Mouse (Mus musculus) urinary bladder, postnatal 0 days (tissue): ENCODE data around the gene Fam161b. TPM values are rescaled to one million over a fixed set of nuclear protein-coding genes. Genes with fewer than 3 reads are reported as not detected.

Experiments used
- polyA plus RNA-seq: library from polyadenylated mRNA; unstranded; fragments of >200 nt; fragmentation: Nextera tagmentation; extraction: Ambion mirVana; gene quantifications from 2 replicates; pipeline ENCODE4 v1.2.1, GENCODE M21; 2015

Gene Fam161b
- 0.82 and 0.93 TPM in 2 replicates for polyA plus RNA-seq

DNA sequence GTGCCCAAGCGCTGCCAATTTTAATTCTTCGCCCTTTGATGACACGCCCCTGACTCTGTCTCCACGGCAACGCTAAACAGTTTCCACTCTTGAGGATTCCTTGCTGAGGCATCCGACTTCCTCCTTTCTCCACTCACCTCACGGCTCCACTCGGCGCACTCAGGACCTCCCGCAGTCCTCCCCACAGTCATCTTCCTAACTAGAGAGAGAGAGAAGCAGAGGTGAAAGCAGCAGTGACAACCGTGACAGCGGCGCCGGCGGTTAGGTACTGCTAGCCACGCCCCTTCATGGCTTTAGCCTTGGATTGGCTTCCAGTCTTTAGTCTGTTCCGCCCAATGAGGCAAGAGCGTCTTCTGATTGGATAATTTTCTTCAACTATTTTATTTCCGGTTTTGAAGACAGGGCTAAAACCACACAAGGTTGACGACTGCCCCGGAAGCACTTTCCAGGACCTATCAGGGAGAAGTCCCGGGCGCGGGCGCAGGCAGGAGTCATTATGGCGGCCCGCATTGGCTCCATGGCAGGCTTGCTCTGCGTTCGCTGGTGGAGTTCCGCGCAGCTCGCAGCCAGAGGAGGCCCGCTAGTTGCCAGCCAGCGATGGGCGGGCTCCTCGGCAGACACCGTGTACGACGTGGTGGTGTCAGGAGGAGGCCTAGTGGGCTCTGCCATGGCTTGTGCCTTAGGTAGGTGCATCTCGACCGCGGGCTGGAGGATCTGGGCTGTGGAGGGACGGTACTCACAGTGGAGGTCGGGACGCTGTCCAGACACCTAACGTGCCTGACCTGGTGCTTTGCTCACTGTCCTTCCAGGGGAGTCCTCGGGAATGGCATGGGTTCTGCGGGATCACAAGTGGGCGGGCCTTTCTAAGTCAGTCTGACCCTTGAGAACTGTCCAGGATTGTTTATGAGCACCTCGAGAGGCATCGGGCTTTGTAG is at the start of gene Fam161b, which contains the start of gene Coq6:
Gene Fam161b (minus strand): TSS at position 279 of the 935 bp plus-strand sequence.
Gene Coq6 (plus strand): TSS at position 103 of the 935 bp plus-strand sequence.

DNA sequence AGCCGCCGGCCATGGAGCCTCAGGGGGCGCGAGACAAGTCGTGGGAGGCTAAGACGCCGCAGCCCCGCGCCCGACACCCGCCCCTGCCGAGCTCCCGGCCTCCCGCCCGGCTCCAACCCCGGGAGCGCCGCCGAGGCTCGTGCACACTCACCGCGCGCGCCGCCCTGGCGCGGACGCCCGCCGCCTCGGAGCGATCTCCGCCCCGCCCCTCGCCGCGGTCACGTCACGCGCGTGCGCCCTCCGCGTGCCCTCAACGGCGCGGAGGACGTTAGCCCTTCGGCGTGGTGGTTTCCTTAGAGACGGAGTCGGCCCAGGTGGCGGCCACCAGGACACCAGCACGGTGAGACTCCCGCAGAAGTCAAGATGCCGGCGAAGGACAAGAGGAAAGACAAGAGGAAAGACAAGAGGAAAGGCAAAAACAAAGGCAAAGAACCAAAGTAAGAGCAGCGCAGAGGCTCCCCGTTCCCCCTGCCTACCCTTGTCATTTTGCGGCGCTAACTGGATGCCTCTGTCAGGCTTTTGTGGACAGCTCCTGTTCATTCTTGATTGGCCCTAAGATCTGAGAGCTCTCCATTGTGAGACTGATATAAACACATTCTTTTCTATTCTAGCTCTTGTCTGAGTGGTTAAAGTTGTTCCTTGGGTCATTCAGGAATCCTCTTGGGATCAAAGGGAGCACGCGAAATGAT is 47.3 kb upstream of the Fam161b start, which contains the start of the genes Entpd5 and Bbof1:
Gene Entpd5 (minus strand): TSS at position 211 of the 689 bp plus-strand sequence.
Gene Bbof1 (plus strand): TSS at position 253 of the 689 bp plus-strand sequence.

GRCm38 (mm10) chr12:84316721-84317621 is 44.7 kb downstream of the Fam161b start, which contains the start of gene Zfp410:
TSS of gene Zfp410 (plus strand) at chr12:84316852.

Other genes with a start within 250 kb of the Fam161b start
- 2.4 and 3.5 TPM in 2 replicates for gene Dnal1, start 247.5 kb downstream of the Fam161b start, polyA plus RNA-seq
- 0.51 and 0.80 TPM in 2 replicates for gene Pnma1, start 213.3 kb downstream of the Fam161b start, polyA plus RNA-seq
- gene Elmsan1, start 143.0 kb downstream of the Fam161b start, polyA plus RNA-seq: 5.9 and 6.6 TPM in 2 replicates
- 29.9 and 34.9 TPM in 2 replicates for gene Ptgr2, start 76.6 kb downstream of the Fam161b start, polyA plus RNA-seq
- 41.1 and 44.6 TPM in 2 replicates for gene Zfp410, start 45.0 kb downstream of the Fam161b start, polyA plus RNA-seq
- 22.1 and 25.4 TPM in 2 replicates for gene Coq6, start 176 bp downstream of the Fam161b start, polyA plus RNA-seq
- 13.4 and 16.0 TPM in 2 replicates for gene Entpd5, start 47.2 kb upstream of the Fam161b start, polyA plus RNA-seq
- 0.27 and 0.57 TPM in 2 replicates for gene Bbof1, start 47.2 kb upstream of the Fam161b start, polyA plus RNA-seq
- gene Rnf113a2, start 55.4 kb upstream of the Fam161b start, polyA plus RNA-seq: 21.1 and 24.9 TPM in 2 replicates
- 36.0 and 38.3 TPM in 2 replicates for gene Aldh6a1, start 89.2 kb upstream of the Fam161b start, polyA plus RNA-seq
- gene Lin52, start 89.6 kb upstream of the Fam161b start, polyA plus RNA-seq: 9.5 and 10.6 TPM in 2 replicates
- not detected in 2 replicates for gene Vsx2, start 207.9 kb upstream of the Fam161b start, polyA plus RNA-seq